In the genomic region with DNA sequence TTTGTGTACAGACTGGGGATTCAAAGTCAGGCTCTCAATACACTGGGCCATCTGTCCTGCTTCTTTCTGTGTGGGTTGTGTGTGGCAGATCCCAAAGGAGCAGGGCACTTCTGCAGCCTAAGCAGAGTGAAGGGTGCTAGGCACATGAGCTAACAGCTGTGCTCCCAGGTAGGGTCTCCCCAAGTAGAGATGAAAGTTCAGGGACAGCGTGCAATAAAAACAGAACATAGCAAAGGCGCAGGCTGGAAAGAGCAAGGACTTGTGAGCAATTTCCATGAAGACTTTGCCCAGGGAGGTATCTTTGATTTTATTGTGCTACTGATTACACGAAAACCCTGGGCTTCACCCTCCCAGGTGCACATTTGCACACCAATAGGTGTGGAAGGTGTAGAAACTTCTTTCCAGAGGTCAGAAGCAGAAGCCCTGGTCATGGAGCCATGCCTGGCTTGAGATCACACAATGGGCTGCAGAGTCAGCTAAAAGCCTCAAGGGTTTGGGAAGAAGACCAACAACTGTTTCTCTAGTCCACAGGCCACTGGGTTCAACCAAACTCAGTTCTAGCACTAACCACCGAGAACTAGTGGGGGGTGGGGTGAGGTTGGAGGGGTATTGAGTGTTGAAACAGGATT, we compare ENCODE assay signal across 19 mouse cellular contexts. TPM values are rescaled to one million over a fixed set of nuclear protein-coding genes. Genes with fewer than 3 reads are reported as not detected.
DNase-seq lines count a peak whose midpoint lies in the region; ATAC-seq lines count a peak whose summit lies in the region.
"Had no signal": no experiment of that assay in that cellular context is flagged by ENCODE, and none has a peak within 500 bp of the region (broad histone marks: within the 10 kb centered on the region; RNA-seq: fewer than 3 reads in every experiment).

No protein-coding gene starts in this region.

- peaks cover 10% of the 10 kb centered on the region; the same call in 1 of the 2 replicates for H3K4me1 ChIP-seq in kidney, embryonic 14.5 days (ENCODE audit: control insufficient read depth, insufficient read depth, low read length)
- no peaks in the 10 kb centered on the region for H3K4me1 ChIP-seq in midbrain, embryonic 11.5 days (ENCODE audit: control insufficient read depth, insufficient read depth, low read length)
- no peaks in the 10 kb centered on the region for H3K4me1 ChIP-seq in midbrain, embryonic 14.5 days (ENCODE audit: control insufficient read depth, insufficient read depth, low read length)
- peaks cover 6% of the 10 kb centered on the region for H3K4me1 ChIP-seq in hindbrain, embryonic 13.5 days (replicated peaks)

- peaks cover 6% of the 10 kb centered on the region; the same call in 1 of the 2 replicates for H3K9me3 ChIP-seq in kidney, embryonic 14.5 days (ENCODE audit: control insufficient read depth, low read length)
- H3K9me3 ChIP-seq in midbrain, embryonic 11.5 days (ENCODE audit: control insufficient read depth, low read length): no peaks in the 10 kb centered on the region
- H3K9me3 ChIP-seq in midbrain, embryonic 14.5 days (ENCODE audit: control insufficient read depth, low read length): no peaks in the 10 kb centered on the region
- peaks cover 9% of the 10 kb centered on the region; the same call in 1 of the 2 replicates for H3K9me3 ChIP-seq in hindbrain, embryonic 13.5 days
- H3K9me3 ChIP-seq: embryonic facial prominence, embryonic 13.5 days; limb, embryonic 10.5 days; midbrain, embryonic 12.5 days had no signal

- no peaks in the 10 kb centered on the region for H3K27me3 ChIP-seq in kidney, embryonic 14.5 days (ENCODE audit: control insufficient read depth, insufficient read depth, low read length)
- H3K27me3 ChIP-seq in midbrain, embryonic 11.5 days (ENCODE audit: control insufficient read depth, insufficient read depth, low read length): no peaks in the 10 kb centered on the region
- H3K27me3 ChIP-seq in midbrain, embryonic 14.5 days (ENCODE audit: control insufficient read depth, insufficient read depth, low read length): no peaks in the 10 kb centered on the region
- H3K27me3 ChIP-seq in hindbrain, embryonic 13.5 days: no peaks in the 10 kb centered on the region
- H3K27me3 ChIP-seq: embryonic facial prominence, embryonic 13.5 days; midbrain, embryonic 12.5 days had no signal

- H3K4me3 ChIP-seq in kidney, embryonic 14.5 days (ENCODE audit: low read length): no peak overlapping the region
- no peak overlapping the region for H3K4me3 ChIP-seq in midbrain, embryonic 11.5 days (ENCODE audit: low read depth, low read length)
- no peak overlapping the region for H3K4me3 ChIP-seq in midbrain, embryonic 14.5 days (replicated peaks; ENCODE audit: low read depth, low read length)
- no peak overlapping the region for H3K4me3 ChIP-seq in hindbrain, embryonic 13.5 days
- H3K4me3 ChIP-seq: embryonic facial prominence, embryonic 13.5 days; limb, embryonic 10.5 days; midbrain, embryonic 12.5 days had no signal

- WGBS in kidney, embryonic 14.5 days: 85% methylated on average over 4 of the region's 4 CpGs
- WGBS in midbrain, embryonic 11.5 days: 88% methylated on average over 4 of the region's 4 CpGs
- WGBS in midbrain, embryonic 14.5 days: 92% methylated on average over 4 of the region's 4 CpGs
- WGBS in hindbrain, embryonic 13.5 days: 91% methylated on average over 4 of the region's 4 CpGs

- H3K27ac ChIP-seq in kidney, embryonic 14.5 days (ENCODE audit: low read depth, low read length): no peak overlapping the region
- H3K27ac ChIP-seq in midbrain, embryonic 11.5 days (ENCODE audit: low read depth, low read length): no peak overlapping the region
- no peak overlapping the region for H3K27ac ChIP-seq in midbrain, embryonic 14.5 days (replicated peaks; ENCODE audit: low read depth, low read length)
- no peak overlapping the region for H3K27ac ChIP-seq in hindbrain, embryonic 13.5 days
- H3K27ac ChIP-seq: limb, embryonic 10.5 days; liver, embryonic 14.5 days; macrophage; midbrain, embryonic 12.5 days had no signal

- DNase-seq in kidney, adult 18-20 months: peak; percentile 46
- peak; percentile 21 for DNase-seq in midbrain, embryonic 11.5 days (ENCODE audit: low spot score, missing footprints)
- no peak for DNase-seq in midbrain, embryonic 14.5 days
- DNase-seq in kidney, postnatal 25 days: peak; percentile 35 to 67
- peak; percentile 26 for DNase-seq in yolk sac, embryonic 10.5 days (ENCODE audit: low spot score)
- no peak for DNase-seq in thymus, postnatal 0 days (ENCODE audit: low spot score)
- DNase-seq: adrenal gland, postnatal 14 days; cerebellum, adult 2 months; gastrocnemius, postnatal 10 days; right cerebral cortex, postnatal 25 days had no signal

- ATAC-seq in kidney, embryonic 14.5 days (ENCODE audit: low FRiP score, low TSS enrichment): no peak
- no peak for ATAC-seq in midbrain, embryonic 11.5 days (ENCODE audit: low FRiP score)
- ATAC-seq in midbrain, embryonic 14.5 days (ENCODE audit: low FRiP score, low TSS enrichment): no peak
- ATAC-seq in hindbrain, embryonic 13.5 days (ENCODE audit: low FRiP score): no peak
- ATAC-seq: inflammation-experienced regulatory T-cells, adult 6 months had no signal

- no peak overlapping the region for H3K4me2 ChIP-seq in kidney, embryonic 14.5 days (replicated peaks; ENCODE audit: low read depth, low read length)
- no peak overlapping the region for H3K4me2 ChIP-seq in midbrain, embryonic 11.5 days
- H3K4me2 ChIP-seq in midbrain, embryonic 14.5 days (ENCODE audit: low read length): no peak overlapping the region
- no peak overlapping the region for H3K4me2 ChIP-seq in hindbrain, embryonic 13.5 days
- H3K4me2 ChIP-seq: midbrain, embryonic 12.5 days had no signal

- no peaks in the 10 kb centered on the region for H3K36me3 ChIP-seq in kidney, embryonic 14.5 days (ENCODE audit: control insufficient read depth, insufficient read depth, low read length)
- H3K36me3 ChIP-seq in midbrain, embryonic 11.5 days (ENCODE audit: control insufficient read depth, insufficient read depth, low read length): no peaks in the 10 kb centered on the region
- H3K36me3 ChIP-seq in midbrain, embryonic 14.5 days (ENCODE audit: control insufficient read depth, insufficient read depth, low read length): no peaks in the 10 kb centered on the region
- H3K36me3 ChIP-seq in hindbrain, embryonic 13.5 days: no peaks in the 10 kb centered on the region
- H3K36me3 ChIP-seq: embryonic facial prominence, embryonic 13.5 days; limb, embryonic 10.5 days; midbrain, embryonic 12.5 days had no signal

- no peak overlapping the region for H3K9ac ChIP-seq in kidney, embryonic 14.5 days (ENCODE audit: low read depth, low read length)
- H3K9ac ChIP-seq in midbrain, embryonic 11.5 days (ENCODE audit: low read length): no peak overlapping the region
- H3K9ac ChIP-seq in midbrain, embryonic 14.5 days (replicated peaks; ENCODE audit: low read length): no peak overlapping the region
- no peak overlapping the region for H3K9ac ChIP-seq in hindbrain, embryonic 13.5 days
- H3K9ac ChIP-seq: embryonic facial prominence, embryonic 13.5 days; liver, embryonic 14.5 days; midbrain, embryonic 12.5 days had no signal

RNA-seq across cellular contexts. Expression of gene Mchr1, which starts 13.8 kb away (rescaled TPM):
- polyA plus RNA-seq in kidney, embryonic 14.5 days (2014; fragmentation: Nextera tagmentation; extraction: Ambion mirVana): 0.71 and 1.0 TPM in 2 replicates
- 0.44 and 0.74 TPM in 2 replicates for polyA plus RNA-seq in midbrain, embryonic 11.5 days (2014; fragmentation: Nextera tagmentation; extraction: Ambion mirVana)
- 3.2 and 4.9 TPM in 2 replicates for polyA plus RNA-seq in midbrain, embryonic 14.5 days (2014; fragmentation: Nextera tagmentation; extraction: Ambion mirVana)
- polyA plus RNA-seq in hindbrain, embryonic 13.5 days (2015; fragmentation: Nextera tagmentation; extraction: Ambion mirVana): 1.6 and 2.1 TPM in 2 replicates
- polyA plus RNA-seq in thymus, postnatal 0 days (2015; fragmentation: Nextera tagmentation; extraction: Ambion mirVana): 0.10 and 0.26 TPM in 2 replicates
- polyA plus RNA-seq: heart, postnatal 0 days; inflammation-experienced regulatory T-cells, adult 6 months; macrophage had no signal

RNA-seq across cellular contexts. Expression of gene Mrtfa, which starts 58.5 kb away (rescaled TPM):
- 23.1 and 28.2 TPM in 2 replicates for polyA plus RNA-seq in kidney, embryonic 14.5 days (2014; fragmentation: Nextera tagmentation; extraction: Ambion mirVana)
- polyA plus RNA-seq in midbrain, embryonic 11.5 days (2014; fragmentation: Nextera tagmentation; extraction: Ambion mirVana): 20.7 and 21.8 TPM in 2 replicates
- polyA plus RNA-seq in midbrain, embryonic 14.5 days (2014; fragmentation: Nextera tagmentation; extraction: Ambion mirVana): 25.4 and 34.0 TPM in 2 replicates
- 22.9 and 28.6 TPM in 2 replicates for polyA plus RNA-seq in hindbrain, embryonic 13.5 days (2015; fragmentation: Nextera tagmentation; extraction: Ambion mirVana)
- polyA plus RNA-seq in thymus, postnatal 0 days (2015; fragmentation: Nextera tagmentation; extraction: Ambion mirVana): 17.3 and 19.0 TPM in 2 replicates

Comparison
In these comparisons a context has a peak if more than half of its experiments do, and no peak if none do; other contexts are left out.
1. DNase-seq: peak in kidney, adult 18-20 months (single experiment), midbrain, embryonic 11.5 days (single experiment), kidney, postnatal 25 days (2 of 2) and yolk sac, embryonic 10.5 days (single experiment); none in midbrain, embryonic 14.5 days (single experiment) and thymus, postnatal 0 days (single experiment).